Mouse (Mus musculus) neural tube, embryonic 15.5 days (tissue): ENCODE data around the gene Ptprf. TPM values are rescaled to one million over a fixed set of nuclear protein-coding genes. Genes with fewer than 3 reads are reported as not detected.

ENCODE experiments used
- ATAC-seq: fragments of 200-750 bp; cut with Nextera tagmentation; 2 replicates; pipeline ENCODE4 v1.8.0; 2017; ENCODE audit warnings: mild to moderate bottlenecking, moderate TSS enrichment, moderate library complexity; ENCODE audit not compliant: low FRiP score
- H3K27ac ChIP-seq: fragments of 300-500 bp; sonication (generic); replicated peaks from 2 replicates; pipeline ENCODE4 v1.5.1; 2015; ENCODE audit warnings: mild to moderate bottlenecking, inconsistent platforms
- H3K27me3 ChIP-seq: fragments of 300-500 bp; sonication (generic); replicated peaks from 2 replicates; pipeline ENCODE4 v1.6.1; 2015; ENCODE audit warnings: inconsistent platforms
- H3K36me3 ChIP-seq: fragments of 300-500 bp; sonication (generic); 2 replicates; pipeline ENCODE4 v1.6.1; 2015; ENCODE audit warnings: inconsistent platforms
- H3K4me1 ChIP-seq: fragments of 300-500 bp; sonication (generic); 2 replicates; pipeline ENCODE4 v1.6.1; 2015; ENCODE audit warnings: inconsistent platforms
- H3K4me2 ChIP-seq: fragments of 300-500 bp; sonication (generic); 2 replicates; pipeline ENCODE4 v1.6.1; 2015; ENCODE audit warnings: inconsistent platforms, mild to moderate bottlenecking, moderate library complexity
- H3K4me3 ChIP-seq: fragments of 300-500 bp; sonication (generic); replicated peaks from 2 replicates; pipeline ENCODE4 v1.5.1; 2015; ENCODE audit warnings: mild to moderate bottlenecking, inconsistent platforms
- H3K9ac ChIP-seq: fragments of 300-500 bp; sonication (generic); replicated peaks from 2 replicates; pipeline ENCODE4 v1.6.1; 2015; ENCODE audit warnings: mild to moderate bottlenecking, inconsistent platforms
- H3K9me3 ChIP-seq: fragments of 300-500 bp; sonication (generic); replicated peaks from 2 replicates; pipeline ENCODE4 v1.6.1; 2016; ENCODE audit warnings: inconsistent platforms
- WGBS: fragments of 180-500 bp; shearing (Covaris S2); methylation state at CpG from one replicate; pipeline ENCODE4 v1.1.7; 2015; ENCODE audit warnings: mixed read lengths; 5-methylcytosine and 5-hydroxymethylcytosine counted together
- microRNA-seq: library from miRNA; unstranded; fragments of <30 nt; microRNA quantifications from one replicate; pipeline ENCODE4, GENCODE M21; 2017
- polyA plus RNA-seq: library from polyadenylated mRNA; unstranded; fragments of >200 nt; fragmentation: Nextera tagmentation; extraction: Ambion mirVana; gene quantifications from 2 replicates; pipeline ENCODE4 v1.2.1, GENCODE M21; 2015

The Ptprf gene
- polyA plus RNA-seq, 1 experiment from 2014 or later, result 62.9 TPM

- H3K9me3 ChIP-seq, result no peaks in the 10 kb centered on the region
- H3K27ac ChIP-seq, result peak overlapping the region; percentile 99
- peak; percentile 15 for ATAC-seq
- H3K27me3 ChIP-seq, result no peaks in the 10 kb centered on the region
- H3K4me1 ChIP-seq, result peaks cover 22% of the 10 kb centered on the region
- peak overlapping the region; percentile 45 for H3K9ac ChIP-seq
- peak overlapping the region; percentile 82 for H3K4me3 ChIP-seq
- peak overlapping the region; percentile 66 for H3K4me2 ChIP-seq
- H3K36me3 ChIP-seq, result peaks cover 19% of the 10 kb centered on the region
- 11% methylated on average over 17 of the region's 17 CpGs for WGBS
These were observed 110.7 kb downstream of the Ptprf start for GRCm38 (mm10) chr4:118180301-118181080.

- WGBS, result under 1% methylated on average over 38 of the region's 38 CpGs
- H3K4me3 ChIP-seq, result peak within 1 kb of the TSS; percentile 82
- H3K9me3 ChIP-seq, result no peaks in the 10 kb centered on the region
- H3K4me2 ChIP-seq, result peak within 1 kb of the TSS; percentile 66
- peak; percentile 100 for ATAC-seq
- H3K36me3 ChIP-seq, result peaks cover 27% of the 10 kb centered on the region
- peak within 1 kb of the TSS; percentile 99 for H3K27ac ChIP-seq
- H3K27me3 ChIP-seq, result no peaks in the 10 kb centered on the region
- H3K9ac ChIP-seq, result peak within 1 kb of the TSS; percentile 79
- peaks cover 22% of the 10 kb centered on the region for H3K4me1 ChIP-seq
These were observed 111.5 kb downstream of the Ptprf start, which contains the start of gene Kdm4a for GRCm38 (mm10) chr4:118179467-118180300. Gene Kdm4a, minus strand, starts transcription at chr4:118180043.

GRCm38 (mm10) chr4:118178952-118179466 lies 112.2 kb downstream of the Ptprf start:
- H3K9ac ChIP-seq, result peak overlapping the region; percentile 79
- peak overlapping the region; percentile 99 for H3K27ac ChIP-seq
- peak overlapping the region; percentile 66 for H3K4me2 ChIP-seq
- 1% methylated on average over 12 of the region's 12 CpGs for WGBS
- peak overlapping the region; percentile 82 for H3K4me3 ChIP-seq
- H3K36me3 ChIP-seq, result peaks cover 34% of the 10 kb centered on the region
- H3K9me3 ChIP-seq, result no peaks in the 10 kb centered on the region
- no peaks in the 10 kb centered on the region for H3K27me3 ChIP-seq
- ATAC-seq, result no peak
- H3K4me1 ChIP-seq, result peaks cover 22% of the 10 kb centered on the region

- peaks cover 3% of the 10 kb centered on the region; the same call in 1 of the 2 replicates for H3K4me1 ChIP-seq
- no peaks in the 10 kb centered on the region for H3K27me3 ChIP-seq
- H3K9ac ChIP-seq, result no peak overlapping the region
- 90% methylated on average over 12 of the region's 12 CpGs for WGBS
- no peak for ATAC-seq
- H3K4me2 ChIP-seq, result no peak overlapping the region
- H3K27ac ChIP-seq, result no peak overlapping the region
- H3K36me3 ChIP-seq, result peaks cover 98% of the 10 kb centered on the region
- H3K9me3 ChIP-seq, result no peaks in the 10 kb centered on the region
- no peak overlapping the region for H3K4me3 ChIP-seq
These were observed 118.7 kb downstream of the Ptprf start for GRCm38 (mm10) chr4:118172461-118172860.

- WGBS, result 89% methylated on average over 9 of the region's 9 CpGs
- H3K27ac ChIP-seq, result no peak overlapping the region
- no peak for ATAC-seq
These were observed 120.2 kb downstream of the Ptprf start for GRCm38 (mm10) chr4:118171006-118171405.

GRCm38 (mm10) chr4:118162123-118162522 lies 129.1 kb downstream of the Ptprf start:
- ATAC-seq, result no peak
- peaks cover 93% of the 10 kb centered on the region for H3K36me3 ChIP-seq
- H3K27me3 ChIP-seq, result no peaks in the 10 kb centered on the region
- no peak overlapping the region for H3K27ac ChIP-seq
- H3K4me2 ChIP-seq, result no peak overlapping the region
- H3K4me1 ChIP-seq, result no peaks in the 10 kb centered on the region
- H3K4me3 ChIP-seq, result no peak overlapping the region
- WGBS, result 92% methylated on average over 12 of the region's 12 CpGs
- H3K9ac ChIP-seq, result no peak overlapping the region
- no peaks in the 10 kb centered on the region for H3K9me3 ChIP-seq

More at GRCm38 (mm10) chr4:118171006-118171405, 120.2 kb downstream of the Ptprf start:
- Histone ChIP-seq H3K4me2 (no peak overlapping the region), H3K4me3 (no peak overlapping the region), H3K9ac (no peak overlapping the region), H3K4me1 (no peaks in the 10 kb centered on the region), H3K27me3 (no peaks in the 10 kb centered on the region), H3K36me3 (peaks cover 98% of the 10 kb centered on the region), H3K9me3 (no peaks in the 10 kb centered on the region)

Small RNA genes lying within 50 kb of the gene (microRNA-seq; reads per million reads assigned to microRNA genes)
- not detected for gene Mir7226

Other genes with a start within 250 kb of the Ptprf start
- 13.8 and 18.3 TPM in 2 replicates for gene St3gal3, start 156.5 kb downstream of the Ptprf start, polyA plus RNA-seq
- 40.2 and 40.6 TPM in 2 replicates for gene Kdm4a, start 111.4 kb downstream of the Ptprf start, polyA plus RNA-seq
- 7.1 and 8.3 TPM in 2 replicates for gene Szt2, start 117.9 kb upstream of the Ptprf start, polyA plus RNA-seq
- 99.7 and 103 TPM in 2 replicates for gene Med8, start 117.9 kb upstream of the Ptprf start, polyA plus RNA-seq
- 31.2 and 49.2 TPM in 2 replicates for gene Elovl1, start 136.7 kb upstream of the Ptprf start, polyA plus RNA-seq
- 23.4 and 79.0 TPM in 2 replicates for gene Cdc20, start 145.9 kb upstream of the Ptprf start, polyA plus RNA-seq
- 0.12 and 0.43 TPM in 2 replicates for gene Mpl, start 166.1 kb upstream of the Ptprf start, polyA plus RNA-seq
- 16.1 and 17.9 TPM in 2 replicates for gene Tie1, start 198.7 kb upstream of the Ptprf start, polyA plus RNA-seq
- gene 2610528J11Rik, start 235.6 kb upstream of the Ptprf start, polyA plus RNA-seq, result 3.7 TPM in 1 of 2 replicates, not detected in the other